Mouse (Mus musculus) c-Kit-negative CD71-positive TER-119-positive erythroid progenitor cells, embryonic 14.5 days (primary cell): ENCODE measurements around the gene Lbh.

Source experiments
- DNase-seq: peaks from one replicate; pipeline ENCODE4 v3.0.0-alpha.2; 2013; ENCODE audit warnings: low read depth, low spot score

Gene Lbh

DNA sequence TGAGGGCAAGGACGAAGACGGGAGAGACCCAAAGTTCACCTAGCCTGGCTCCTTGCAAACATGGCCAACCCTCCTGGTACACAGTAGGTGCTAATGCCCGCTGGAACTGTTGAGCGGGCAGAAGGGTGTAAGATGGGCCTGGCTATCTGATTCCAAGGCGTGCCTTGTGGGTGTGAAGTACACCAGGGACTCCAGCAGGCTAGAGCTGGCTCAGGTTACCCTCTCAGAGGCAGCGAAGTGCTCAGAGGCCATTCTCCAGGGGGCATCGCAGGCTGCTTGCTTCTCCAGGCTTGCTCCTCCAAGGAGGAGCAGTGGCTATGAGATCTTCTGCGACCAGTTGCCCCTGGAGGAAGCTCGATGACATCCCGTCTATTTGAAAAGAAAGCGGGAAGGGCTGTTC is 6.8 kb upstream of the Lbh start:
- no peak for DNase-seq

DNA sequence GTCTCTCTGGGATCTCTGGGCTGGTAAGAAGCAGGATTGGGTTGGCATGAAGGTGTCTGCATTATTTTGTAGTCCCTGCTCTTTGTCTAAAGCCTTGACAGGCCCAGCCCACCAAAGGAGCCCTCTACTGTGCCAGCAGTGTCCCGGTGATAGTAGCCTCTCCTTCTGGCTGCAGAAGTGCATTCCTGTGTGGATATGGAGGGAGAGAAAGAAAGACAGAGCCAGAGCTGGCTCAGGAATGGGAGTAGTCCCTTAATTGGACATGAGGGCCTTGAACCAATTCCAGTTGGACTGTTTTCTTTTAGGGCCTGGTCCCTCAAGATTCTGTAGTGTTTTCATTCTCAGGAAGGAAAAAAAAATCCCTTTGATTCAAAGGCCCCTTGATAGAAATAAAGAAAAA is 6.4 kb upstream of the Lbh start:
- no peak for DNase-seq

DNA sequence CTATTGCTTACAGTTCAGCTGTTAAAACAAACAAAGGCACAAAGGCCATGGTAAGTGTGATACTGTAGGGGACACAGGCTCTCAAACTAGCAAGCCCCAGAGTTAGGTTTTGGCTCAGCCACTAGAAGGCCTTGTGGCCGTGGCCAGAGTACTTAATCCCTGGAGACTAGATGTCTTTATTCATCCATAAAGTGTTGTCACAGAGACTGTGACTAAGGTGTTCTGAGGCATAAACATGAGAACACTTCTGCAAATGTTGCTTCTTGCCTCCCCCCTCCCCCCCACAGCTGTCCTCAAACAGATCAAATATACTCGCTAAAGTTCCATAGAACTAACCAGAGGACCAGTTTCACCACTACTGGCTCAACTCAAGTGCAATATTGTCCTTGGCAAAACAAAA is 4.0 kb upstream of the Lbh start:
- DNase-seq = no peak

DNA sequence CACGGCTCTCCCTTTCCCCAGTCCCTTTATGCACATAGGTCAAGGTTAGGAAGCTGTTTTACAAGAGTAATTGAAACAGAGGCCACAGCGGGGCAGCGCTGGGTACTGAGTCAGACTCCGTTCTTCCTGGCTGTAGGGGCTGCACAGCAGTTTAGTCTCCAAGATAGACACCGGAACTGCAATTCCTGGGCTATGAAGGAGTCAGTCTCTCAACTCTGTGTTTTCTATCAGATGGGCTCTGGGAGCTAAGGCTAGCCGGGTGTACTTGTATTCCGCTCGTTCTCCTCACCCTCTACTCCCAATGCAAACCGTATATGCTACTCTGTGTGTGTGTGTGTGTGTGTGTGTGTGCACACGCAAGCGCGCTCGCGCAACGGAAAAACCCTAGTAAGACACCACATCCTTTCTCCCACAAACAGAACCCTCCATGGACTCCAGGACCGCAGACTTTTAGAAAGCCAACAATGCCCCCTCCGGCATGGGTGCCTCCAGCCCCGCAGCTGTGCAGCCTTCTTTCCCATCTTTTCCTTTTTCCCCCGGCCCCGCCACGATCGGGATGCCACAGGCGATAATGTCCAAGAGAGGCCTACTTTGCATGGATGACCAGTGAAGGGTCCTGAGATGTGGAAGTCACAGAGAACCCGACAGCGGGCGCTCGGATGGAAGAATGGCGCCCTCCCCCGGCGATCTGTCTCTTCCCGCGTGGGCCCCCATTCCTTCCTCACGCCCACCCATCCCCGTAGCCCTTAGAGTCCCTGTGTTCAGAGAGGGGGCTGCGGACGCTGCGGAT is 669 bp upstream of the Lbh start:
- DNase-seq = no peak

DNA sequence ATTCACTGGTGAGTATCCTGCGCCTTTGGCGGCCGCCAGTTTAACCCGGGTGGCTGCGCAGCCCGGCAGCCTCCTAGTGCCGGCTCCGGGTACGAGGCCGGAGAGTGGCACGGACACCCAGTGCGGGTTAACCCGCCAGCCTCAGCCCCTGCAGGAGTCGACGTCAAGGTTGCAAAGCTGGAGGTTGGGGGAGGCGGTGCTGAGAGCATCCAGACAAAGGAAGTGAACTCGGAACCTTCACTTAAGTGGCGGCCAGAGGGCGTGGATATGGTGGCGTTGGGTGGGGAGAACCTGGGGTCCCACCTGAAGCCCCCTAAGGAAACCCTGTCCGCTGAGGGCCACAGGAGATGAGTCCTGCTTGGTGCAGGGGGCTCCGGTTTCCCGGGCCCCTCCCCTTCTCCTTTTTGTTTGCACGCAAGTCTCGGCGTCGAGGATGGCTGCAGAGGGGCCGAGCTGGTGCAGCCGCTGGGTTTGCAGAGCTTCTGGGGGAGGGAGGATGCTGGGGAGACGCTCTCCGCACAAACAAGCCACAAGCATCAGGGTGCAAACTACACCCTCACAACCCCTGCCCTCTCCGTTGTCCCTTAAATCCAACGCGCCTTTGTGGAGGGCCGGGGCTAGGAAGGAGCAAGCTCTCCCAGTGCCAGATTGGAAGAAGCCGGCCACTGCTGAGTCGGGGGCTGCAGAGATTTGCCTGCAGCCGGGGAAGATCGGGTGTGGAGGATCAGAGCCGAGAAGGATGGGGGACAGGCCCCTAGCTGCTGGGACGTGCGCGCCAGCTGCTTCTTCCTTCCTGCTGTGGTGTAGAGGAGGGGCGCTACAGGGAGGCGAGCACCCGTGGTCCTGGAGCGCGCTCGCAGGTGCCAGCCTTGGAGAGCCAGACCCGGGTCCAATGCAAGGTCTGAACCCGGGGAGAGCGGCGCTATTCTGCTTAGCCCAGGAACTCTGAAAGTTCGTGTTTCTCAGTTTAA is 751 bp downstream of the Lbh start:
- no peak for DNase-seq

DNA sequence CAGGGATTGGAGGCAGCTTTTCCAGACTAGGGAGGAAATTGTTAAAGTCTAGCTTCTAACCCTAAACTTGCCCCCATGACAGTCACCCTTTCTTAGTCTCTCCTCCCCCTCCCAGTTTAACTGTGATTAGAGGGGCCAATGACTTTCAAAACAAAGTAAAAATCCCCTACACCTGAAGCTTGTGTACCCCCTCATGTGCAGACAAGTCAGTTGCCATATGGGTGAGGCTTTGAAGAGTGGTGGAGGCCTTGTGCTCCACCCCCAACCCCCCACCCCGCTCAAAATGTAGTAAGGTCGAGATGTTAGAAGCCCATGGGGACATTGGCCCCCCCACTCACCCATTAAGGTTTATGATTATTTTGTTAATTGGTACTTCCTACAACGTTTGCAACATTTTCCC is 1.5 kb downstream of the Lbh start:
- no peak for DNase-seq

DNA sequence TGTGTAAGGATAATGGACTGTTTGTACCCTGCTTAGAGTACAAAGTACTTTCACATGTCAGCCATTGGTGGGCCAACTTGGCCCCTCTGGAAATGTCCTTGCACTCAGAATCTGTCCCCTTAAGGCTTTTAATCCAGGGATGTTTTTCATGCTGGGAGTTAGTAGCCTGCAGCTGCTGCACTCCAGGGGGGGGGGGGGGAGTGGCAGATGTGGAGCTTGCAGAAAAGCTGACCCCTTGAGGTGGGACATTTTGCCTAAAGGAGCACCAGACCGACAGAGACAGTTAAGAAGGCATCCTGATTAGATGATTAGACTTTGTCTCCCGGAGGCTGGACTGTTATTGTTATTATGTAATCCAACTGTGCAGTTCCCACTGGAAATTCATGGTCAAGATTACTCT is 2.3 kb downstream of the Lbh start:
- no peak for DNase-seq

DNA sequence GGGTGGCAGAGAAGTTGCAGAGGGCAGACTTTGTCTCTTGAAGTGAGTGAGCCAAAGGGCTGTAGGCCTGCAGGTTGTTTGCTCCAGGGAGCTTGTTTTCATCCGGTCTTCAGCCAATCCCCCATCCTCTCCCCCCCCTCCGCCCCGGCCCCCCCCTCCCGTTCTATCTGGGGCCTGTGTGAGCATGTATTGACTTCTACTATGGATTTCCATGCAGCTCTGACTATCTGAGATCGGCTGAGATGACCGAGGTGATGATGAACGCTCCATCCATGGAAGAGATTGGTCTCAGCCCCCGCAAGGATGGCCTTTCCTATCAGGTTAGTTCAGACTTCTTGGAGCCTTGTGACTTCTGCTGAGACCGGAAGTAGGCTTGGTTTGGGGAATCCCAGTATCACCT is 2.9 kb downstream of the Lbh start:
- DNase-seq = no peak

DNA sequence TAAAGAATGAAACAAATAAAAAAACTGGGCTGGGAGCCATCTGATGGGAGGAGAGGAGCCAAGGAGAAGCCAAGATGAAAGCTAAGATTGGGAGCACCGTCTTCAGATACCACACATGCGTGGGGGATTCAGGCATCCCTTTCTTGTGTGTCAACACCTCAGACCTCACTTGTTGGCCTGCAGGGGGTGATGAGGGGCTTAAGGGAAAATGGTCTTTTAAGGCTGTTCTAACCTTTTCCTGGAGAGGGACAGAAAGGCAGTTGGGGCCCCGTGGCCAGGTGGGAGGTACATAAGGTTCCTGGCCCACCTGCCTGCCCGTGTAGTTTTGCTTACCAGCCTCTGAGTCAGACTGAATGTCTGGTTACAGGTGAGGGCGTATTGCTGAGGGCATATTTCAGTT is 4.1 kb downstream of the Lbh start:
- DNase-seq = no peak

DNA sequence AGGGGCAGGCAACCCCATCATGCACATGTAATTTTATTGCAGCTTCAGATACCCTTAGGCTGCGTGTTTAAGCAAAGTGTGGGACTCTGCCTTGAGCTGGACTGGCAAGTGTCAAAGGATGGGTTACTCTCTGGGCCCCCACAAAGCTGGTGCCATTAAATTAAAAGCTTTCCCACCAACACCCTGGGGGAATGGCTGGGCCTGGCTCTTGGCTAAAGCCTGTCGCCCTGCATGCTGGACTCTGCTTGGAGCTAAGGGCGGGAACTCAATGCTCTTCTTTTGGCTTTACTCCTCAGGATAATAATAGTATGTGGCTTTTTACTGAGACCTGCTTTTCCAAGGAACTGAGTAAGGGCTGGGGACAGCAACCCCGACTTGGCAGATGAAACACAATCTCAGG is 5.2 kb downstream of the Lbh start:
- no peak for DNase-seq

DNA sequence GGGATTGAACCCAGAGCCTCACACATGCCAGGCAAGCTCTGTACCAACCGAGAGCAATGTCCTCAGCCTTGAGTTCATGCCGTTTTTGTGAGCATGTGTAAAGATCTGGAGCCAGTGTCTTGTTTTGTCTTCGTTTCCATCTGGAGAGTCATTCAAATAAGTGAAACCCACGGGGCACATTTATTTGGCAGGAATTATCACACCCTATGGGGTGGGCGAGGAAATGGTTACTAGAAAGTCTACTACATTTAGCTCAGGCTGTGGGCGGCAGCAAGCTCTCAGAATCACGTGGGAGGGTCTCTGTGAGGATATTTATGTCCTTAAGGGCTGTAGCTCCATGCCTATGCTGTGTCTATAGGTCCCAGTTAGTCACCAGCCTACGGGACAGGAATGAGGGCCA is 6.2 kb downstream of the Lbh start:
- no peak for DNase-seq

DNA sequence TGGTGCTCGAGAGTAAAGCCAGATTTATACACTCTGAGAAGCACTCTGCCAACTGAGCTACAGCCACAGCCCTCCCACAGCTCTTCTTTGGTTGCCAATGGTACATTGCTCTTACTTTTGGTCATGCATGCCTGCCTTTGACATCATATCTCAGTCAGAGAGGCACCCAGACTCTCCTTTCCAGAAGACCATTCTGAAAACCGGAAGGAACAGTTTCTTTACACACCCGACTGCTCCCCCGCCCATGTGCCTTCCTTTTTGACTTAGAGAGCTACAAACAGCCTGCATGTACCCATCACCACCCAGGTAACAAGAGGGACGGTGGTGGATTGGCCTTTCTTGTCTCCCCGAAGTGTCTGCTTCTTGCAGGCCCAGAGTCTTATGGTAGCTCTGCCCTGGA is 7.0 kb downstream of the Lbh start:
- DNase-seq = no peak

DNA sequence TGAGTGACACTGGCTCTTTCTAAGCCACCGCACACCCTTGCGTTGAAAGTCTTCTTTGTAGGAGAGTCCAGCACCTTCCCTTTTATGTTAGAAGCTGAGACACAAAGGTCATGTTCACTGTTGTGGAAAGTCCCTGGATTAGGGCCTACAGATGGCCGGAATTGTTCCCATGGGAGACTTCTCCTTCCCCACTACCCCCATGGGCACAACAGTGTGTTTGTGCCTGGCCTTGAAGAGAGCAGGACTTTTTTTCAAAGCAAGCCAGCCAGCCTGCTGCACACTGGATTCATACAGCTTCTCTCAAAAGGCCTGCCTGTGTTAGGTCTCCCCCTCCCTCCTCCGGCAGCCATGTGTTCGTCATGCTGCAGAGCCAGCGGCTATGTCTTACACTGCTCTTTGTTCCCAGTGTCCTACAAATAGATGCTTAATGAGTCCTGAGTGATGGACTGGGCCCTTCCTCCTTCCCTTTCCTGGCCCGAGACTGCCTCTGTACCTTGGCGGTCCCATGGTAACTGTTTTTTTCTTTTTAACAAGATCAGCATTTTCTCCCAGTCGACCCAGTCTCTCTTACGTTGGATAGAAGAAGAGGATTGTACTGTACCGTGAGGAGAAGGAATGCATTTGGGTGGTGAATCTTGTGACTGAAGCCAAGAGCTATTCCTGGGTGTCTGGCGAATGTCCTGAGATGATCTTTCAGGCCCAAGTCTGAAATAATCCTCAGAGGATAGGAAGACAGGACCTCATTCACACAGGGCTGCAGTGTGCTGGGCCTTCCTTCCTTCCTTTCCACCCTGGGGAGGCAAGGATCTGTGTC is 7.9 kb downstream of the Lbh start:
- DNase-seq = no peak

DNA sequence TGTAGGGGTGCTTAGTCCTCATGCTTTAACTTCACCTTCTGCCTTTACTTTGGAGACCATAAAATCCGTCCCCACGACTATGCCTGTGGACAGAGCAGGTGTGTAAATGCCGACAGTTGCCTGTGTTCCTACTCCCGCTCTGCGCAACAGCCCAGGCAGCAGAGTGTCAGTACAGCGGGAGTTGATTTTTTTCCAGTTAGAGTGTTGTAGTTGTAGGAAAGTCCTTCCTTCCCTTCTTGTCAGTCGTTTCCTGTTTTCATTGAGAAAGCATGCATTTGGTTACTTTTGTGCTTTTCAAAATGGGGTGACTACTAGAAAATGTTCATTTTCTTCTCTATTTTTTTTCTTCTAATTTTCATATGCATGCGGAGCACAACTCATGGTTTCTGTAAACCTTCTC is 8.9 kb downstream of the Lbh start:
- no peak for DNase-seq

DNA sequence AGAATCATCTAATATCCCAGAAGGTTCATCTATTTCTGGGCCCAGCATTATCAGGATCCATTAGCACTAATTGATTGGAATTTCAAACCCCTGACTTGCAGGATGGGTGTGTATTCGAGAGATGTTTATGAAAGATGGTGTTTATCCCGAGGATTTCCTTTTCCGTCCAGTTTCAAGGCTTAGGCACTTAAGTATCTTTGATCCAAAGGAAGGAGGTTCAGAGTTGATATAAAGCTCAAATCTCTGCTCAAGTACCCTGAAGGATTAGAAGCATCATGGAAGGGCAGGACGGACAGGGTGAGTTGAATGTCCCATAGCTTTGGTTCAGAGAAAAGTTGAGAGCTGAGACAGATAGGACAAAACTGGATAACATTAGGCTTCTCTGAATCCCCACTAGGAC is 15.0 kb downstream of the Lbh start:
- DNase-seq = no peak

DNA sequence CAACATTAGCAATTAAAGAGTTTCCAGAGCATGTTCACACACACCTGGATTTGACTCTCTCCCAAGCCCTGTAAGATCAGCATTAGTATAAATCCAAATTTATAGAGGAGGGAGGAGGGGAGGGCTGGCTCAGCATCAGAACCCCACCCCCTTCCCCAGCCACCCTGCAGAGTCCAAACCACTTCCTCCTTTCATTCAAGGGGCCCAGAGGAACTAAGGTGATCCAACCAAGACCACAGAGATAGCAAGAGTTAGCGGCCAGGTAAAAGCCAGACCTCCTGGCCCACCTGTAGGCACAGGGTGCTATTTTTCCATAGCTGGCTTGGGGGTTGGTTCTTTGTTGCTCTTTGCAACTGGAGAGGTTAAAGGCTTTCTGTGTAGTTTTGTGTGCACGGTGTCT is 16.0 kb downstream of the Lbh start:
- no peak for DNase-seq

DNA sequence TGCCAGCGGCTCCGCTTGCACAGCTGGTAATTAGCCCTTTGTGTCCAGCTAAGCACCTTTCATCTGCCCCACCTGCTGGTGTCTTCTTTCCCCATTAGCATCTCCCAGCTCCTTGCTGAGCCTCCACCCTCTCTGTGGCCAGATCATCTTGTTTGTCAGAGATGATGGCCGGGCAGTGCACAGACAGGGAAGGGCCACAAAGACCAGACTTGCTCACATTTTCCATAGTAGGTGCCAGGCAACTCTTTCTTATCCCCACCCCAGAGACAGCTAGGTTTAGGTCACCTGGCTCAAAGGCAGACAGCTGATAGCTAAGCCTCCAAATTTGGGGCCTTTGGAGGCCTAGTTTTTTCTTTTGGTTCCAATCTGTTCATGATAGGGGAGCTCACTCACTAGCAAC is 16.5 kb downstream of the Lbh start:
- DNase-seq = no peak

DNA sequence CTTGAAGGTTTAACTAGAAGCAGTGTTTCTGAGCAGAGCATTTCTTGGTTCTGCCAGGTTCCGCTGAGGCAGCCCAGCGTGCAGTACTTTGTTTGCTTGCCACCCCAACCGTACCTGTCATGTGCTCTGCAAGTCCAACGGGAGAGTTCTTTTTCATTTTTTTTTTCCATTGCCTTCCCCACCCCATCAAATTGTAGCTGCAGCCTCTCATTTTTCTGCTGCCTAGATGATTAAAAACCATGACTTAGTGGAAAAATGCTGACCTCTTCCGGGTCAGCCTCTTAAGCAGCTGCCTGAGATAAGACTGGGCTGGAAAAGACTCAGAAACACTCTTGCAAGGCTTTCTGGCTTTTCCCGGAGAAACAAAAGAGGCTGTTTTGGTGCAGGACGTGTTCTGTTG is 17.8 kb downstream of the Lbh start:
- no peak for DNase-seq

DNA sequence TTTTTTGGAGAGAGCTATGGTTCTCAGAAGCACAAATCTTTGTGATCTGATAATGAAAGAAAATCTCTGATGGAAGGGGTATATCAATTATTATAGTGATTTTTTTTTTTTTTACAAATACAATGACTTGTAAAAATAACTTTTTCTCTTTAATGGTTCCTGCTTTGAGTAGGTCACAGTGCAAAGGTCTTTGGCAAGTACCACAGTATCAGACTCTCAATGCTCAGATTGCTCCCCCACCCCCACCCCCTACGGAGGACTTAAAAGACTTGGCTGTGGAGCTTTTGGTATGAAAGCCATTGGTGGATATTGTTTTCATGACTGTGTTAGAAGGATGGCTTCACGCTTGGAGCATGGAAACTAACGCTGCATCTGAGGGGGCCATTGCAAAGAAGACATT is 18.2 kb downstream of the Lbh start:
- no peak for DNase-seq

DNA sequence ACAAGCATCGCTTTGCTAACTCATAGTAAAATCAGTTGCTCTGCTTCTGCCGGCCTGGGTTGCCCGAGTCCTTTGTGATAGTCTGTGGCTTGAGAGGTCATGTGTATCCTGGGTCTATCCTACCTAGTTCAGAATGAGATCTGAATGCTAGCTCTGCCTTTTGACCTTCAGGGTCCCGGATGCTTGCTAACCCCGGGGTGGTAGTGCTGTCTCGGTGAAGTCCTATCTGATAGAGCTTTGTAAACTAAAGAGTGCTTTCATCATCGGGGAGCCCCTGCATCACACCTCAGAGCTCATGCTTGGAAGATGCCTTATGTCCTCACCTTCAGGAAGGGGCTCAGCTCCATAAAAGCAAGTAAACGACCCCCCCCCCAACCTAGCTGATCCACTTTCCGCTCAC is 19.1 kb downstream of the Lbh start:
- DNase-seq = no peak

DNA sequence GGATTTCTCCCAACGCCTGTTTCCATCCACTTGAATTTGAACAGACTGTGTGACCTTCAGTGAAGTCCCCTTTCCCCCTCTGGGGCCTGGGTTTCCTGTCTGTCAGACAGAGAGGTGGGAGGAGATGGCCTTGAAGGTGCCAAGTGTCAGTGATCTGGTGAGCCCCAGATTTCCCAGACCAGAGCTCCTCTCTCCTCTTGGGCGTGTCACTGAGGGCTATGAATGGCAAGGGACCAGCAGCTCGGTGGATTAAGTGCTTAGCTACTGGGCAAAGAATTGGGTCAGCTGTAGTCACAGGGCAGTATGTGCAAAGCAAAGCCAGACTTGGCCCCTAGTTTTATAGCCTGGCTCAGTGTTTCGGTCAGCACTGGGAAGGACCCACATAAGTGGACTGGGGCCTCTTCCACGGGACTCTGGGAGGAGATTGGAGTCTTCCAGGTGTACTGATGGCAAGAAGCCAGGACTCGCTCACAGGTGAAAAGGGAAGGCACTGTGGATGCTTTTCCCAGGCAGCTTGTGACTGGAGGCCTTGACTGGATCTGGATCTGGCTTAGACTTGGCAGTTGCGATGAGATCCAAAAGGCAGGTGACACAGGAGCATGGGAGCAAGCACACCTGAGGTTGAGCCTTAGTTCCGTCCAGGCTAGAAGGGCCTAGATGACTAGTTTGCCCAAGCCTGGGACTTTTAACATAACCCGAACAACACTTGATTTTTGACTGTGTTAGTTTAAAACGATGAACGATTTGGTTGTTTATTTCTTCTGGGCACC is 20.1 kb downstream of the Lbh start:
- no peak for DNase-seq
